Mouse (Mus musculus) liver, embryonic 14.5 days (tissue): ENCODE results near the gene Tas1r3.

Source experiments
- CTCF ChIP-seq: IDR thresholded peaks from 2 replicates; pipeline ENCODE4 v1.5.1; 2016; ENCODE audit warnings: antibody characterized with exemption, low read depth, control low read depth
- EP300 ChIP-seq: IDR thresholded peaks from 2 replicates; pipeline ENCODE4 v1.6.1; 2016; ENCODE audit warnings: antibody characterized with exemption, low read depth

DNA sequence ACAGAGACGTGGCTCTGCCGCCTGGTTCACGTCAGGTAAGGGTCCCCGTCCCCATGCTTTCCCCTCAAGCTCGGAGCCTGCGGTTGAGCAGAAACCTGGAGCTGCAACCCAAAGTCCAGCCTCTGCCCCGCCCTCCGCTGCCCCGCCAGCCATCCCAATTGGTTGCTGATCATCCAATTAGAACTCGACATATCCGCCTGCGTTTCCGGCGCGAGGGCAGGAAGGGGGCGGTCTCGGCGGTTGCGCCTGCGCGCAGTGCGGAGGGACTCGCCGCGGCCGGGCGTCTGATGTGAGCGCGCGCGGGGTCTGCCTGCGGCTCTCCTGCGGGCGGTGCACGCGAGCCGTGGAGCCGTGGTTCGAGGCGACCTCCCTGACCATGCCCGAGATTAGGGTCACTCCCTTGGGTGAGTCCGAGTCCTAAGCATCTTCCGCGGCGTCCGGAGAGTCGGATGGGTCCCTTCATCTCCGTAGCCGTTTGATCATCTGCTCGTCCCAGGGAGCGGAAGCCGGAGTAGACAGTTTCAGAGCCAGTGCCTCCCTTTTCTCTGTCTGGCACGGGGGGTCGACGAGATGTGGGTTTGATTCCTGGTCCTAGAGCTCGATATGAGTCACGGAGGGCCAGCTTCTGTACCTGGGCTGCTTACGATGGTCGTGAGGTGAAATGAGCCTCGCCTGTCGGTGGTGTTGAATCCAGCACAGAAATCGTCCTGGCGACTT is 6.3 kb upstream of the Tas1r3 start, which contains the start of the genes Cptp and Ints11:
- no peak for TF ChIP-seq EP300
- peak; percentile 20; the same call in 1 of the 2 replicates for TF ChIP-seq CTCF
